Mouse (Mus musculus) MEL (cell line): ENCODE data around the gene 4930426L09Rik. TPM values are rescaled to one million over a fixed set of nuclear protein-coding genes. Genes with fewer than 3 reads are reported as not detected.
A peak's percentile ranks its signal among the peaks of the same experiment; 100 is the strongest.

ENCODE experiments used
- DNase-seq: peaks from one replicate; pipeline ENCODE4 v3.0.0; 2011; ENCODE audit warnings: low read depth, low spot score
- H3K27ac ChIP-seq: 2 replicates; pipeline ENCODE4 v1.5.1; 2012; ENCODE audit warnings: low read depth, mild to moderate bottlenecking, control low read depth, low read length, moderate library complexity; ENCODE audit not compliant: control insufficient read depth
- H3K27me3 ChIP-seq, 2 experiments: fragments of 150-350 bp in 1 of 2; sonication (generic) in 1 of 2; 2 replicates each; pipeline ENCODE4 v1.6.1; 2012; ENCODE audit warnings: low read length in 2 of 2, mild to moderate bottlenecking in 2 of 2, improper control_type of control experiment in 1 of 2, moderate library complexity in 1 of 2; ENCODE audit not compliant: insufficient read depth in 2 of 2, control insufficient read depth in 1 of 2
- H3K36me3 ChIP-seq, 2 experiments: 2 replicates each; pipeline ENCODE4 v1.6.1; 2012 to 2014; ENCODE audit warnings: low read length in 2 of 2, improper control_type of control experiment in 1 of 2, inconsistent platforms in 1 of 2, mild to moderate bottlenecking in 1 of 2; ENCODE audit not compliant: insufficient read depth in 2 of 2, control insufficient read depth in 1 of 2
- H3K4me1 ChIP-seq, 2 experiments: fragments of 150-350 bp in 1 of 2; sonication (generic) in 1 of 2; 2 replicates each; pipeline ENCODE4 v1.6.1; 2012; ENCODE audit warnings: low read length in 2 of 2, improper control_type of control experiment in 1 of 2, mild to moderate bottlenecking in 1 of 2; ENCODE audit not compliant: insufficient read depth in 2 of 2, control insufficient read depth in 1 of 2
- H3K4me3 ChIP-seq, 2 experiments: fragments of 150-350 bp in 1 of 2; sonication (generic) in 1 of 2; 2 replicates each; pipeline ENCODE4 v1.5.1; 2012; ENCODE audit warnings: low read depth in 2 of 2, low read length in 2 of 2, mild to moderate bottlenecking in 2 of 2, moderate library complexity in 2 of 2, control low read depth in 1 of 2, improper control_type of control experiment in 1 of 2; ENCODE audit not compliant: control insufficient read depth in 1 of 2, insufficient read depth in 1 of 2
- H3K79me2 ChIP-seq: 2 replicates; pipeline ENCODE4 v1.6.1; 2012; ENCODE audit warnings: mild to moderate bottlenecking, low read length, moderate library complexity; ENCODE audit not compliant: control insufficient read depth, poor library complexity, insufficient read depth
- H3K9ac ChIP-seq: 2 replicates; pipeline ENCODE4 v1.6.1; 2012; ENCODE audit warnings: low read depth, mild to moderate bottlenecking, control low read depth, low read length, moderate library complexity; ENCODE audit not compliant: control insufficient read depth, poor library complexity, severe bottlenecking
- H3K9me3 ChIP-seq: fragments of 150-350 bp; sonication (generic); replicated peaks from 2 replicates; pipeline ENCODE4 v1.6.1; 2012; ENCODE audit warnings: mild to moderate bottlenecking, low read length, improper control_type of control experiment, moderate library complexity; ENCODE audit not compliant: insufficient read depth
- BHLHE40 ChIP-seq: IDR thresholded peaks from 2 replicates; pipeline ENCODE4 v1.6.1; 2012; ENCODE audit warnings: low read depth, mild to moderate bottlenecking, inconsistent platforms, low read length, improper control_type of control experiment, borderline replicate concordance
- ELF1 ChIP-seq: IDR thresholded peaks from 2 replicates; pipeline ENCODE4 v1.6.1; 2014; ENCODE audit warnings: low read depth, mild to moderate bottlenecking, inconsistent platforms, low read length, improper control_type of control experiment, moderate library complexity
- EP300 ChIP-seq, 2 experiments: IDR thresholded peaks; 2 replicates each; pipeline ENCODE4 v1.6.1; 2011; ENCODE audit warnings: improper control_type of control experiment in 2 of 2, low read length in 2 of 2, low read depth in 1 of 2, mild to moderate bottlenecking in 1 of 2
- ETS1 ChIP-seq: IDR thresholded peaks from 2 replicates; pipeline ENCODE4 v1.6.1; 2012; ENCODE audit warnings: low read depth, mild to moderate bottlenecking, inconsistent platforms, low read length, improper control_type of control experiment, moderate library complexity
- GATA1 ChIP-seq: IDR thresholded peaks from 2 replicates; pipeline ENCODE4 v1.6.1; 2011; ENCODE audit warnings: low read depth, low read length, improper control_type of control experiment
- HCFC1 ChIP-seq: IDR thresholded peaks from 2 replicates; pipeline ENCODE4 v1.6.1; 2012; ENCODE audit warnings: low read depth, mild to moderate bottlenecking, inconsistent platforms, low read length, improper control_type of control experiment, moderate library complexity
- JUND ChIP-seq: IDR thresholded peaks from 2 replicates; pipeline ENCODE4 v1.6.1; 2011; ENCODE audit warnings: low read depth, mild to moderate bottlenecking, improper control_type of control experiment, low read length
- KAT2A ChIP-seq: conservative IDR thresholded peaks from 2 replicates; pipeline ENCODE4 v1.6.1; 2012; ENCODE audit warnings: low read depth, low read length, improper control_type of control experiment, inconsistent platforms
- MAZ ChIP-seq: IDR thresholded peaks from 2 replicates; pipeline ENCODE4 v1.6.1; 2012; ENCODE audit warnings: low read depth, mild to moderate bottlenecking, inconsistent platforms, low read length, improper control_type of control experiment
- MXI1 ChIP-seq: IDR thresholded peaks from 2 replicates; pipeline ENCODE4 v1.6.1; 2011; ENCODE audit warnings: mild to moderate bottlenecking, low read depth, low read length, improper control_type of control experiment
- NELFE ChIP-seq: IDR thresholded peaks from 2 replicates; pipeline ENCODE4 v1.6.1; 2011; ENCODE audit warnings: low read depth, low read length, improper control_type of control experiment
- NRF1 ChIP-seq: IDR thresholded peaks from 2 replicates; pipeline ENCODE4 v1.6.1; 2014; ENCODE audit warnings: low read depth, mild to moderate bottlenecking, inconsistent platforms, low read length, improper control_type of control experiment, moderate library complexity; ENCODE audit not compliant: poor library complexity, insufficient read depth, severe bottlenecking
- SIN3A ChIP-seq: IDR thresholded peaks from 2 replicates; pipeline ENCODE4 v1.6.1; 2012; ENCODE audit warnings: low read length, improper control_type of control experiment, inconsistent platforms
- SMC3 ChIP-seq: IDR thresholded peaks from 2 replicates; pipeline ENCODE4 v1.6.1; 2011; ENCODE audit warnings: low read depth, low read length, improper control_type of control experiment
- TCF12 ChIP-seq: IDR thresholded peaks from 2 replicates; pipeline ENCODE4 v1.6.1; 2014; ENCODE audit warnings: low read depth, mild to moderate bottlenecking, inconsistent platforms, low read length, improper control_type of control experiment, moderate library complexity
- USF2 ChIP-seq, 2 experiments: IDR thresholded peaks; 2 replicates each; pipeline ENCODE4 v1.6.1; 2011 to 2012; ENCODE audit warnings: improper control_type of control experiment in 2 of 2, low read length in 2 of 2, borderline replicate concordance in 1 of 2, inconsistent platforms in 1 of 2, low read depth in 1 of 2, mild to moderate bottlenecking in 1 of 2; ENCODE audit not compliant: insufficient read depth in 1 of 2
- ZMIZ1 ChIP-seq: IDR thresholded peaks from 2 replicates; pipeline ENCODE4 v1.6.1; 2012; ENCODE audit warnings: low read depth, mild to moderate bottlenecking, inconsistent platforms, low read length, improper control_type of control experiment, moderate library complexity
- polyA plus RNA-seq, 2 experiments: library from polyadenylated mRNA; stranded (reverse) in 1 of 2; unstranded in 1 of 2; fragments of >175 nt in 1 of 2; fragments of >200 nt in 1 of 2; gene quantifications; 2 replicates each; pipeline versions ENCODE4 v1.2.1 to v1.2.4; 2012; ENCODE audit warnings: low replicate concordance in 2 of 2, low read depth in 1 of 2; ENCODE audit not compliant: insufficient read length in 2 of 2, insufficient read depth in 1 of 2, missing spikeins in 1 of 2
- total RNA-seq: library from RNA; depleted of rRNA; stranded (reverse); fragments of 300-350 nt; gene quantifications from 2 replicates; pipeline ENCODE4 v1.2.3, GENCODE M21; 2012

Gene 4930426L09Rik
- total and polyA plus RNA-seq, 3 experiments, result 0.12 to 0.19 TPM; not detected in 1

GRCm38 (mm10) chr2:18979046-18979445 lies 19.1 kb upstream of the 4930426L09Rik start:
- no peak overlapping the region for H3K9ac ChIP-seq
- H3K36me3 ChIP-seq, result peaks cover 0 to 38% of the 10 kb centered on the region in 2 experiments; a peak in 2 of 4 replicates
- peaks cover 31% of the 10 kb centered on the region for H3K79me2 ChIP-seq
- no peak for TF ChIP-seq USF2 (IDR thresholded peaks at IDR 0.05; ENCODE audit: borderline replicate concordance in 1 of 2, insufficient read depth in 1 of 2, low read depth in 1 of 2, low read length in 2 of 2)
- TF ChIP-seq KAT2A, result no peak
- no peak for TF ChIP-seq MAZ
- TF ChIP-seq TCF12, result peak; percentile 60
- peak; percentile 49 to 68; a peak in 3 of 4 replicates for TF ChIP-seq EP300 (IDR thresholded peaks at IDR 0.05; ENCODE audit: low read depth in 1 of 2, low read length in 2 of 2)
- peak; percentile 60 for TF ChIP-seq GATA1
- no peak for TF ChIP-seq ELF1
- TF ChIP-seq MXI1, result 0 out of 2 replicates have a peak, but pooled peaks have one; percentile 30
- TF ChIP-seq ETS1, result peak; percentile 52; the same call in 1 of the 2 replicates
- peak; percentile 41 for DNase-seq
- no peaks in the 10 kb centered on the region for H3K9me3 ChIP-seq
- H3K27me3 ChIP-seq, result no peaks in the 10 kb centered on the region
- H3K27ac ChIP-seq, result no peak overlapping the region
- H3K4me3 ChIP-seq, result no peak overlapping the region
- peaks cover 40 to 41% of the 10 kb centered on the region in 2 experiments for H3K4me1 ChIP-seq

- Histone ChIP-seq H3K9ac (no peak overlapping the region), H3K27ac (no peak overlapping the region), H3K9me3 (no peaks in the 10 kb centered on the region), H3K36me3 (peaks cover 0 to 38% of the 10 kb centered on the region in 2 experiments; a peak in 2 of 4 replicates), H3K4me3 (no peak overlapping the region), H3K27me3 (no peaks in the 10 kb centered on the region), H3K4me1 (peaks cover 38 to 41% of the 10 kb centered on the region in 2 experiments), H3K79me2 (peaks cover 33% of the 10 kb centered on the region)
- peak; percentile 39 for DNase-seq
- no peak for TF ChIP-seq TCF12
- TF ChIP-seq HCFC1, result no peak
- no peak for TF ChIP-seq BHLHE40
- no peak for TF ChIP-seq ETS1
- no peak for TF ChIP-seq SMC3
- TF ChIP-seq JUND, result no peak
- no peak for TF ChIP-seq NELFE
- no peak for TF ChIP-seq KAT2A
- no peak for TF ChIP-seq SIN3A
- TF ChIP-seq ZMIZ1, result no peak
- no peak for TF ChIP-seq ELF1
- TF ChIP-seq NRF1, result no peak
Measured at GRCm38 (mm10) chr2:18979675-18980074, 18.5 kb upstream of the 4930426L09Rik start.
